Mouse (Mus musculus) kidney, adult 2 months (tissue): Measurements from ENCODE around the gene Mllt11.

Experiments used
- CTCF ChIP-seq: fragments of 200-500 bp; conservative IDR thresholded peaks from 2 replicates; pipeline ENCODE4 v1.5.1; 2011; ENCODE audit warnings: low read depth, mild to moderate bottlenecking, control low read depth, low read length, moderate library complexity, mixed read lengths; ENCODE audit not compliant: insufficient read depth, insufficient read length
- POLR2A ChIP-seq: fragments of 200-500 bp; IDR thresholded peaks from one replicate; pipeline ENCODE4 v1.6.1; 2011; ENCODE audit warnings: low read depth, low read length, control low read depth

DNA sequence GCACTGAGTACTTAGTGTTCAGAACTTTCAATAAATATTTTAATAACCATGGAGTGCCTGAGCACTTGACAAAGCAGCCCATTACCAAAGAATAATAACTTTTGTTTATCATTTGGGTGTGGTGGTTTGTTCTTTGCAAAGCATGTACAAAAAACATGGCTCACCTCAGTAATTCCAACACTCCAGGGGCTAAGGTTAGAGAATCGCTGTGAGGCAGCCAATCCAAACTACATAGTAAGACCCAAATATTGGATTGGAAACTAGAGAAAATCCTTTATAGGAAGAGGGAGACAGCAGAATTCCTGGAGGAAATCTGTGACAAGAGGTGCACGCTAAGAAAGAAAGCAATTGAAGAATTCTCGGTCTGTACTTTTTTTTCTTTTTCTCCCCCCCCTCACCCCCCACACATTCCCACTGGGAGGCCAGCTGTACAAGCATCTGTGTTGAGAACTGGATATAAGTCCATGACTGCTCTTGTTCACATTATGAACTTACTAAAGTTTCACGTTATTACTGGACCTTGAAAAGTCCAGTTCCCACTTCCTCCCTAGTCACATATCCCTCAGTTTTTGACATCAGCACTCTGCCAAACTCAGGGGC is 15.2 kb downstream of the Mllt11 start:
- no peak for TF ChIP-seq CTCF
- TF ChIP-seq POLR2A = no peak
